Mouse (Mus musculus): ENCODE data around the gene Prl7d1. TPM values are rescaled to one million over a fixed set of nuclear protein-coding genes. Genes with fewer than 3 reads are reported as not detected.

Gene Prl7d1
- polyA plus RNA-seq (2014; fragmentation: Illumina TruSeq; extraction: RNeasy Lipid Tissue Mini Kit (QIAGEN cat#74804); ENCODE audit: low read depth, low replicate concordance), result not detected

GRCm38 (mm10) chr13:27716636-27717035, at the start of gene Prl7d1:
TSS of gene Prl7d1 (minus strand) at chr13:27716736.

GRCm38 (mm10) chr13:27667936-27668335, 48.6 kb downstream of the Prl7d1 start, which contains the start of gene Prl7a2:
TSS of gene Prl7a2 (minus strand) at chr13:27668036.

Other genes with a start within 250 kb of the Prl7d1 start
- not detected for gene Prl8a8, start 203.5 kb downstream of the Prl7d1 start, polyA plus RNA-seq (2014; fragmentation: Illumina TruSeq; extraction: RNeasy Lipid Tissue Mini Kit (QIAGEN cat#74804); ENCODE audit: low read depth, low replicate concordance)
- not detected for gene Prl8a9, start 152.1 kb downstream of the Prl7d1 start, polyA plus RNA-seq (2014; fragmentation: Illumina TruSeq; extraction: RNeasy Lipid Tissue Mini Kit (QIAGEN cat#74804); ENCODE audit: low read depth, low replicate concordance)
- not detected for gene Prl8a1, start 134.6 kb downstream of the Prl7d1 start, polyA plus RNA-seq (2014; fragmentation: Illumina TruSeq; extraction: RNeasy Lipid Tissue Mini Kit (QIAGEN cat#74804); ENCODE audit: low read depth, low replicate concordance)
- gene Prl7b1, start 106.2 kb downstream of the Prl7d1 start, polyA plus RNA-seq (2014; fragmentation: Illumina TruSeq; extraction: RNeasy Lipid Tissue Mini Kit (QIAGEN cat#74804); ENCODE audit: low read depth, low replicate concordance), result not detected
- gene Prl7a1, start 74.2 kb downstream of the Prl7d1 start, polyA plus RNA-seq (2014; fragmentation: Illumina TruSeq; extraction: RNeasy Lipid Tissue Mini Kit (QIAGEN cat#74804); ENCODE audit: low read depth, low replicate concordance), result not detected
- gene Prl7a2, start 48.7 kb downstream of the Prl7d1 start, polyA plus RNA-seq (2014; fragmentation: Illumina TruSeq; extraction: RNeasy Lipid Tissue Mini Kit (QIAGEN cat#74804); ENCODE audit: low read depth, low replicate concordance), result not detected
- gene Prl7c1, start 64.1 kb upstream of the Prl7d1 start, polyA plus RNA-seq (2014; fragmentation: Illumina TruSeq; extraction: RNeasy Lipid Tissue Mini Kit (QIAGEN cat#74804); ENCODE audit: low read depth, low replicate concordance), result not detected
- not detected for gene Prl2a1, start 84.9 kb upstream of the Prl7d1 start, polyA plus RNA-seq (2014; fragmentation: Illumina TruSeq; extraction: RNeasy Lipid Tissue Mini Kit (QIAGEN cat#74804); ENCODE audit: low read depth, low replicate concordance)
- not detected for gene Prl2c1, start 132.6 kb upstream of the Prl7d1 start, polyA plus RNA-seq (2014; fragmentation: Illumina TruSeq; extraction: RNeasy Lipid Tissue Mini Kit (QIAGEN cat#74804); ENCODE audit: low read depth, low replicate concordance)